8 mouse cellular contexts compared by ENCODE assay signal in the genomic region with DNA sequence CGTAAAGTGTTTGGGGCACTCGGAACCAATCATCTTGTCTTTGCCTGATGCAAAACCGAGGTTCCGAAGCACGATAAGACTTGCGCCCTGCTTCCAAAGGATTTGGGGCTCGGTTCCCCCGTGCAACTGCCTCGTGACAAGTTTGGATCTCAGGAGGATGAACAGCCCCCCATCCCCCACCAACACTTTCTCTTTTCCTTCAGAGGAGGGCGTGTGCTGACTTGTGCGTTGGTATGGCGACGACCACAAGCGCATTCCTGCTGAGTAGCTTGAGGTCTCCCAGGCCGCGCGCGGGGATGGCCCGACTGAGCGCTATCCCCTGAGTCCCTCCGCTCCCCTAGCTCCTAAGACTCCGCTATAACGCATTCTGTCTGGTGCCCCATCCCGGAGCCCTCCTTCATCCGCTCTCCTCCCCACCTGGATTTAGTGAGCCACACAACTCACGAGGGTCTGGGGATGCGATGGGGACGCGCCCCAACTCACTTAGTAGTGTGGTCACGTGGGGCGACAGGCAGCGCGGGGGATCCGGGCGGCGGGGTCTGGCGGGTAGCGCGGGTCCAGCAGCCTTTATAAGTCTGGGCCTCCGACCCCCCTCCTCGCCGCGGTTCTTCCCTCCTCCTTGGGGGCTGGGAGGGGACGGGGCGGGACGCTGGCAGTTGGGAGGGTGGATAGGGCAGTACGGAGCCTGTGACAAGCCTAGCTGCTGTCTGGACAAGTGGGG. TPM values are rescaled to one million over a fixed set of nuclear protein-coding genes. Genes with fewer than 3 reads are reported as not detected.
A peak's percentile ranks its signal among the peaks of the same experiment; 100 is the strongest.
DNase-seq lines count a peak whose midpoint lies in the region; ATAC-seq and TF ChIP-seq lines count a peak whose summit lies in the region.

Gene Pltp (minus strand): TSS at position 611 of the 721 bp plus-strand sequence.

- under 1% methylated on average over 47 of the region's 47 CpGs for WGBS in cerebellum, adult 2 months

- H3K4me3 ChIP-seq in cerebellum, adult 2 months (replicated peaks; ENCODE audit: insufficient read depth, low read depth, low read length), result peak within 1 kb of the TSS; percentile 41

- H3K27me3 ChIP-seq in cerebellum, adult 2 months (ENCODE audit: control insufficient read depth, insufficient read depth, low read length), result no peaks in the 10 kb centered on the region

- intact Hi-C loops in heart, postnatal 10 days (cut with DNase I), result loop anchor here (2.0 kb wide), 1 partner anchor 24 kb away; no protein-coding TSS in a partner anchor

- ATAC-seq in erythroid progenitor cell, adult 5-6 weeks (replicated peaks; ENCODE audit: low FRiP score, poor library complexity, severe bottlenecking), result 0 out of 2 replicates have a peak, but pooled peaks have one; percentile 15

- TF ChIP-seq POLR2A in cerebellum, adult 2 months (IDR thresholded peaks at IDR 0.05; ENCODE audit: borderline replicate concordance, insufficient read depth, low read length), result no peak

- no peaks in the 10 kb centered on the region; the same call in 1 of the 2 replicates for H3K4me1 ChIP-seq in cerebellum, adult 2 months (ENCODE audit: control insufficient read depth, insufficient read depth, low read length)

- H3K27ac ChIP-seq in cerebellum, adult 2 months (ENCODE audit: insufficient read depth, low read length), result no peak within 1 kb of the TSS

- DNase-seq in cerebellum, adult 2 months, result peak in 1 of 2 experiments; percentile 42
- no peak for DNase-seq in cerebellum, adult 11 months
- DNase-seq in T-cell, adult 2 months (ENCODE audit: low spot score), result peak; percentile 59
- peak; percentile 58 to 74 for DNase-seq in heart, postnatal 10 days
- DNase-seq in layer of hippocampus, postnatal 25 days (ENCODE audit: extremely low spot score in 1 of 2, low spot score in 1 of 2), result peak in 1 of 2 experiments; percentile 30
- DNase-seq in lung, postnatal 14 days, result peak; percentile 77
- DNase-seq in right cerebral cortex, postnatal 25 days, result peak; percentile 34

- TF ChIP-seq CTCF in cerebellum, adult 2 months (IDR thresholded peaks at IDR 0.05; ENCODE audit: borderline replicate concordance, insufficient read depth, low read depth, low read length), result no peak

RNA-seq across cellular contexts. Expression of gene Pltp, which starts in this region (rescaled TPM):
- 203 and 218 TPM in 2 replicates for polyA plus RNA-seq in cerebellum, adult 2 months (2012; rRNA removed)
- total RNA-seq in erythroid progenitor cell, adult 5-6 weeks (2015; ENCODE audit: low replicate concordance), result 1.3 and 5.0 TPM in 2 replicates
- 0.23 TPM in 1 of 2 replicates, not detected in the other for total RNA-seq in erythroid progenitor cell, adult 5-6 weeks (2017; ENCODE audit: low replicate concordance)
- 10 to 100 TPM; 39.1 to 40.9 TPM for total RNA-seq in heart, postnatal 10 days (2021)
- total RNA-seq in layer of hippocampus, postnatal 25 days (2021), result 10 to 100 TPM; 68.8 to 73.7 TPM

Comparison
In these comparisons a context has a peak if more than half of its experiments do, and no peak if none do; other contexts are left out.
1. RNA of gene Pltp (total RNA-seq): 68.8 to 73.7 TPM in layer of hippocampus, postnatal 25 days and 39.1 to 40.9 TPM in heart, postnatal 10 days; 0.23 to 5.0 TPM in erythroid progenitor cell, adult 5-6 weeks; every median in the first group is over 4 times any median in the second.